Mouse (Mus musculus): Measurements from ENCODE around the gene D11Wsu47e. TPM values are rescaled to one million over a fixed set of nuclear protein-coding genes. Genes with fewer than 3 reads are reported as not detected.
"Not testable (repeated sequence)": the region's sequence is repeated elsewhere in the genome, so short reads cannot be mapped to it uniquely, and the experiment has no call there.

D11Wsu47e gene
- polyA plus RNA-seq, 1 experiment: 3.6 TPM

- no peaks in the 10 kb centered on the region for H3K4me1 ChIP-seq (ENCODE audit: control insufficient read depth, insufficient read depth, insufficient read length, low read length)
- H3K27ac ChIP-seq (replicated peaks; ENCODE audit: low read depth, low read length): no peak overlapping the region
- H3K4me3 ChIP-seq (ENCODE audit: insufficient read depth, low read depth, low read length): no peak overlapping the region
Measured at GRCm38 (mm10) chr11:113657221-113657620, 27.0 kb upstream of the D11Wsu47e start.

DNA sequence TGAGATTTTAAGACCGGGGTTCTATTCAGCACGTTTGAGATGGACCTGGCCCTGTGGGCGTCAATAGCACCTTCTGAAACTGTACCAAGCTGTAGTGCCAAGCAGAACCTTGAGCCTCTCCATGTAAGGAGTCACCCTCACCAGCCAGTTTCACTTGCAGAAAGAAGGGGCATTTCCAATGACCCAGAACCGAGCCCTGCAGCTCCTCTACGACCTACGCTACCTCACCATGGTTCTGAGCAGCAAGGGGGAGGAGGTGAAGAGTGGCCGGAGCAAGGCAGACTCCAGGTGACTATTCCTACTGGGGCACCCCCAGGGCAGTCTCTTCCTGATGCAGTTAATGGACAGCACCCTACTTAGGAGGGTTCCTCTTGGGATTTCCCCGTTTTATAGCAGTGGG is 25.9 kb upstream of the D11Wsu47e start:
- Histone ChIP-seq H3K4me1 (ENCODE audit: control insufficient read depth, insufficient read depth, insufficient read length, low read length) (no peaks in the 10 kb centered on the region), H3K4me3 (ENCODE audit: insufficient read depth, low read depth, low read length) (no peak overlapping the region), H3K27ac (replicated peaks; ENCODE audit: low read depth, low read length) (no peak overlapping the region)

GRCm38 (mm10) chr11:113658763-113659162 is 25.4 kb upstream of the D11Wsu47e start:
- Histone ChIP-seq H3K27ac (replicated peaks; ENCODE audit: low read depth, low read length) (no peak overlapping the region), H3K4me3 (ENCODE audit: insufficient read depth, low read depth, low read length) (no peak overlapping the region), H3K4me1 (ENCODE audit: control insufficient read depth, insufficient read depth, insufficient read length, low read length) (no peaks in the 10 kb centered on the region)

- H3K27ac ChIP-seq (replicated peaks; ENCODE audit: low read depth, low read length); H3K4me1 ChIP-seq (ENCODE audit: control insufficient read depth, insufficient read depth, insufficient read length, low read length); H3K4me3 ChIP-seq (ENCODE audit: insufficient read depth, low read depth, low read length): not testable (repeated sequence)
Measured at GRCm38 (mm10) chr11:113660213-113660612, 24.0 kb upstream of the D11Wsu47e start.

- H3K4me3 ChIP-seq (ENCODE audit: insufficient read depth, low read depth, low read length): no peak overlapping the region
- no peak overlapping the region for H3K27ac ChIP-seq (replicated peaks; ENCODE audit: low read depth, low read length)
- no peaks in the 10 kb centered on the region for H3K4me1 ChIP-seq (ENCODE audit: control insufficient read depth, insufficient read depth, insufficient read length, low read length)
Measured at GRCm38 (mm10) chr11:113660940-113661339, 23.3 kb upstream of the D11Wsu47e start.

- no peak overlapping the region for H3K27ac ChIP-seq (replicated peaks; ENCODE audit: low read depth, low read length)
- H3K4me1 ChIP-seq (ENCODE audit: control insufficient read depth, insufficient read depth, insufficient read length, low read length): no peaks in the 10 kb centered on the region
- no peak overlapping the region for H3K4me3 ChIP-seq (ENCODE audit: insufficient read depth, low read depth, low read length)
Measured at GRCm38 (mm10) chr11:113661835-113662351, 22.3 kb upstream of the D11Wsu47e start.

DNA sequence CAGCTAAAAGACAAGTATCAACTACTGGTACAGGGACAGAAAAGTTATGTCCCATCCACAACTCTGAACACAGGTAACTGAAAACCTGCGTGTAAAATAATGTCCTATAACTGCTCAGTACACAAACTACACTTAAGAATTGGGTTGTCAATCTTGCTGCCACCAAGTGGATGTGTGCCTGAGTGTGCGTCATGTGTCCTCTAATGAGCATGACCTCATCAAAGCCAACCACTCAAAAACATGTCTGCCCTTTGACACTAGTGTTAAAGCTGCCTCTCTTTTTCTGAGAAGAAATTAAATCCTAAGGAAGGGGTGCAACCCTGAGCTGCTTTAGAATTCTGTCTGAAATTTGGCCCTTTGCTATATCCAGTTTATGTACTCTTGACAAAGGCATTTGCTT is 19.9 kb upstream of the D11Wsu47e start:
- H3K4me1 ChIP-seq (ENCODE audit: control insufficient read depth, insufficient read depth, insufficient read length, low read length): no peaks in the 10 kb centered on the region
- no peak overlapping the region for H3K4me3 ChIP-seq (ENCODE audit: insufficient read depth, low read depth, low read length)
- H3K27ac ChIP-seq (replicated peaks; ENCODE audit: low read depth, low read length): no peak overlapping the region

GRCm38 (mm10) chr11:113666205-113666604 is 18.0 kb upstream of the D11Wsu47e start:
- Histone ChIP-seq H3K27ac (replicated peaks; ENCODE audit: low read depth, low read length) (no peak overlapping the region), H3K4me3 (ENCODE audit: insufficient read depth, low read depth, low read length) (no peak overlapping the region)

DNA sequence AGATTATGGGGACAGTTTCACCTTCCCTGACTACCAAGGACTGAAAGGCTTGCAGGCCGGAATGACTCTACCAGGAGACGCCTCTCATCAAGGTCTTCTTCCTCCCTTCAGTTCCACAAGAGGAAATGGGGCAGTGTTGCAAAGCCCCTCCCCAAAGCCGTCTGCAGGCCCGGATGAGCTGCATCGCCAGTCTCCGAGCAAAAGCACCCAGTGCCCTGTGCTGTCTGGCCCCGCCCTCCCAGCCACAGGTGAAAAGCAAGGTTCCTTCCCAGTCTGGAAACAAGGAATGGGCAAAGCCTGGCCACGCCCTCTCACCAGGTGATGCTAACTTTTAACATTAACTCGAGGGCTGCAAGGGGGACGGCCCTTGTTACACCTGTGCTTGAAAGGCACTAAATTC is 17.6 kb upstream of the D11Wsu47e start:
- no peak overlapping the region for H3K27ac ChIP-seq (replicated peaks; ENCODE audit: low read depth, low read length)
- H3K4me3 ChIP-seq (ENCODE audit: insufficient read depth, low read depth, low read length): no peak overlapping the region
- no peaks in the 10 kb centered on the region for H3K4me1 ChIP-seq (ENCODE audit: control insufficient read depth, insufficient read depth, insufficient read length, low read length)

More at GRCm38 (mm10) chr11:113666205-113666604, 18.0 kb upstream of the D11Wsu47e start:
- no peaks in the 10 kb centered on the region for H3K4me1 ChIP-seq (ENCODE audit: control insufficient read depth, insufficient read depth, insufficient read length, low read length)

GRCm38 (mm10) chr11:113667122-113667521 is 17.1 kb upstream of the D11Wsu47e start:
- Histone ChIP-seq H3K4me3 (ENCODE audit: insufficient read depth, low read depth, low read length) (no peak overlapping the region), H3K27ac (replicated peaks; ENCODE audit: low read depth, low read length) (no peak overlapping the region), H3K4me1 (ENCODE audit: control insufficient read depth, insufficient read depth, insufficient read length, low read length) (no peaks in the 10 kb centered on the region)

DNA sequence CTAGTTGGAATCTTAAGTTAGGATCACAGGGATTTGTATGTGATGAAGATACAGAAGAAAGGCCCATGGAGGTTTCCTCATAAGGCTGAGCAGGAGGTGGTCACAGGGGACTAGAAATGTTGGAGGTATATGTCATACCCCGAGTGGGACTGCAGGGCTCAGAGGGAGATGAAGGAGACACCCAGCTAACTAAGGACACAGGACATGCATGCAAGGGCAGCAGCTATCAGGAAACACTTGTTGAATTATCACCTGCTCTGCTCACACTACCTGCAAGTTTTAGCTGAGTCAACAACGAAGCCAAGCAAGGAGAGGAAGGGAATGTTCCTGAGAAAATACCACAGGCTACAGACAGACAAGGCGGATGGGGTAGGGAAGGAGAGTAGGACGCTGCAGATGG is 16.5 kb upstream of the D11Wsu47e start:
- Histone ChIP-seq H3K4me1 (ENCODE audit: control insufficient read depth, insufficient read depth, insufficient read length, low read length) (no peaks in the 10 kb centered on the region), H3K27ac (replicated peaks; ENCODE audit: low read depth, low read length) (no peak overlapping the region), H3K4me3 (ENCODE audit: insufficient read depth, low read depth, low read length) (no peak overlapping the region)

GRCm38 (mm10) chr11:113668857-113669256 is 15.4 kb upstream of the D11Wsu47e start:
- Histone ChIP-seq H3K4me3 (ENCODE audit: insufficient read depth, low read depth, low read length) (no peak overlapping the region), H3K27ac (replicated peaks; ENCODE audit: low read depth, low read length) (no peak overlapping the region), H3K4me1 (ENCODE audit: control insufficient read depth, insufficient read depth, insufficient read length, low read length) (no peaks in the 10 kb centered on the region)

- Histone ChIP-seq H3K27ac (replicated peaks; ENCODE audit: low read depth, low read length) (no peak overlapping the region), H3K4me3 (ENCODE audit: insufficient read depth, low read depth, low read length) (no peak overlapping the region), H3K4me1 (ENCODE audit: control insufficient read depth, insufficient read depth, insufficient read length, low read length) (no peaks in the 10 kb centered on the region)
Measured at GRCm38 (mm10) chr11:113669711-113670110, 14.5 kb upstream of the D11Wsu47e start.

- peaks cover 2% of the 10 kb centered on the region; the same call in 1 of the 2 replicates for H3K4me1 ChIP-seq (ENCODE audit: control insufficient read depth, insufficient read depth, insufficient read length, low read length)
- H3K4me3 ChIP-seq (ENCODE audit: insufficient read depth, low read depth, low read length): no peak overlapping the region
- H3K27ac ChIP-seq (replicated peaks; ENCODE audit: low read depth, low read length): no peak overlapping the region
Measured at GRCm38 (mm10) chr11:113673614-113674013, 10.6 kb upstream of the D11Wsu47e start.

- Histone ChIP-seq H3K4me3 (ENCODE audit: insufficient read depth, low read depth, low read length) (no peak overlapping the region), H3K27ac (replicated peaks; ENCODE audit: low read depth, low read length) (no peak overlapping the region), H3K4me1 (ENCODE audit: control insufficient read depth, insufficient read depth, insufficient read length, low read length) (peaks cover 2% of the 10 kb centered on the region; the same call in 1 of the 2 replicates)
Measured at GRCm38 (mm10) chr11:113674595-113674994, 9.6 kb upstream of the D11Wsu47e start.

- Histone ChIP-seq H3K4me3 (ENCODE audit: insufficient read depth, low read depth, low read length) (no peak overlapping the region), H3K27ac (replicated peaks; ENCODE audit: low read depth, low read length) (no peak overlapping the region), H3K4me1 (ENCODE audit: control insufficient read depth, insufficient read depth, insufficient read length, low read length) (peaks cover 2% of the 10 kb centered on the region; the same call in 1 of the 2 replicates)
Measured at GRCm38 (mm10) chr11:113676847-113677246, 7.4 kb upstream of the D11Wsu47e start.
